19 mouse cellular contexts compared by ENCODE assay signal in genomic region chr11:118896032-118896675, GRCm38 (mm10). TPM values are rescaled to one million over a fixed set of nuclear protein-coding genes. Genes with fewer than 3 reads are reported as not detected.
DNase-seq lines count a peak whose midpoint lies in the region; ATAC-seq and TF ChIP-seq lines count a peak whose summit lies in the region.
"Had no signal": no experiment of that assay in that cellular context is flagged by ENCODE, and none has a peak within 500 bp of the region (broad histone marks: within the 10 kb centered on the region; RNA-seq: fewer than 3 reads in every experiment).

No protein-coding gene starts in this region.

- H3K36me3 ChIP-seq in forebrain, embryonic 12.5 days (replicated peaks), result no peaks in the 10 kb centered on the region
- no peaks in the 10 kb centered on the region for H3K36me3 ChIP-seq in forebrain, embryonic 11.5 days (ENCODE audit: control insufficient read depth, insufficient read depth, low read length)
- H3K36me3 ChIP-seq in neural tube, embryonic 13.5 days, result no peaks in the 10 kb centered on the region
- no peaks in the 10 kb centered on the region for H3K36me3 ChIP-seq in neural tube, embryonic 15.5 days
- H3K36me3 ChIP-seq in forebrain, embryonic 13.5 days (ENCODE audit: poor library complexity, severe bottlenecking), result no peaks in the 10 kb centered on the region
- H3K36me3 ChIP-seq: embryonic facial prominence, embryonic 10.5 days; G1E; limb, embryonic 10.5 days; liver, embryonic 12.5 days; lung, embryonic 15.5 days had no signal

- peaks cover 50% of the 10 kb centered on the region for H3K4me1 ChIP-seq in forebrain, embryonic 12.5 days
- H3K4me1 ChIP-seq in forebrain, embryonic 11.5 days (replicated peaks; ENCODE audit: control insufficient read depth, insufficient read depth, low read length), result peaks cover 14% of the 10 kb centered on the region; the same call in 1 of the 2 replicates
- H3K4me1 ChIP-seq in neural tube, embryonic 13.5 days (replicated peaks), result peaks cover 89% of the 10 kb centered on the region
- peaks cover 74% of the 10 kb centered on the region for H3K4me1 ChIP-seq in neural tube, embryonic 15.5 days
- peaks cover 55% of the 10 kb centered on the region for H3K4me1 ChIP-seq in forebrain, embryonic 13.5 days
- peaks cover 77% of the 10 kb centered on the region for H3K4me1 ChIP-seq in olfactory bulb, adult 2 months (ENCODE audit: control insufficient read depth, insufficient read depth, low read length)
- H3K4me1 ChIP-seq: liver, embryonic 12.5 days; lung, embryonic 15.5 days had no signal

- no peak overlapping the region for H3K9ac ChIP-seq in forebrain, embryonic 12.5 days
- H3K9ac ChIP-seq in forebrain, embryonic 11.5 days (ENCODE audit: low read length), result no peak overlapping the region
- H3K9ac ChIP-seq in neural tube, embryonic 13.5 days, result peak overlapping the region; percentile 22; the same call in 1 of the 2 replicates
- no peak overlapping the region for H3K9ac ChIP-seq in neural tube, embryonic 15.5 days (replicated peaks)
- peak overlapping the region; percentile 19; the same call in 1 of the 2 replicates for H3K9ac ChIP-seq in forebrain, embryonic 13.5 days
- H3K9ac ChIP-seq: liver, embryonic 12.5 days; lung, embryonic 15.5 days had no signal

- 37% methylated on average over 16 of the region's 16 CpGs for WGBS in forebrain, embryonic 12.5 days
- WGBS in forebrain, embryonic 11.5 days, result 43% methylated on average over 16 of the region's 16 CpGs
- WGBS in neural tube, embryonic 13.5 days, result 50% methylated on average over 16 of the region's 16 CpGs
- 44% methylated on average over 16 of the region's 16 CpGs for WGBS in neural tube, embryonic 15.5 days
- WGBS in forebrain, embryonic 13.5 days, result 29% methylated on average over 16 of the region's 16 CpGs
- WGBS in olfactory bulb, adult 2 months, result 30% methylated on average over 16 of the region's 16 CpGs

- peaks cover 21% of the 10 kb centered on the region for H3K27me3 ChIP-seq in forebrain, embryonic 12.5 days
- H3K27me3 ChIP-seq in forebrain, embryonic 11.5 days (ENCODE audit: control insufficient read depth, insufficient read depth, low read length), result no peaks in the 10 kb centered on the region
- no peaks in the 10 kb centered on the region for H3K27me3 ChIP-seq in neural tube, embryonic 13.5 days
- H3K27me3 ChIP-seq in neural tube, embryonic 15.5 days (replicated peaks), result no peaks in the 10 kb centered on the region
- 0 out of 2 replicates have a peak, but pooled peaks cover 11% of the 10 kb centered on the region for H3K27me3 ChIP-seq in forebrain, embryonic 13.5 days

- TF ChIP-seq POLR2A in olfactory bulb, adult 2 months (IDR thresholded peaks at IDR 0.05; ENCODE audit: insufficient read depth, low read depth, low read length), result no peak

- intact Hi-C loops in heart, postnatal 25 days (cut with DNase I), result no loop called here

- H3K4me3 ChIP-seq in forebrain, embryonic 12.5 days (replicated peaks), result no peak overlapping the region
- H3K4me3 ChIP-seq in forebrain, embryonic 11.5 days (ENCODE audit: low read depth, low read length), result no peak overlapping the region
- no peak overlapping the region for H3K4me3 ChIP-seq in neural tube, embryonic 13.5 days
- no peak overlapping the region for H3K4me3 ChIP-seq in neural tube, embryonic 15.5 days (replicated peaks)
- H3K4me3 ChIP-seq in forebrain, embryonic 13.5 days, result no peak overlapping the region
- H3K4me3 ChIP-seq in olfactory bulb, adult 2 months (ENCODE audit: insufficient read depth, low read depth, low read length), result no peak overlapping the region
- H3K4me3 ChIP-seq: embryonic facial prominence, embryonic 10.5 days; erythroblast, embryonic 14.5 days; limb, embryonic 10.5 days; liver, embryonic 12.5 days; lung, embryonic 15.5 days; myocyte had no signal

- no peaks in the 10 kb centered on the region for H3K9me3 ChIP-seq in forebrain, embryonic 12.5 days
- H3K9me3 ChIP-seq in forebrain, embryonic 11.5 days (ENCODE audit: control insufficient read depth, low read length), result no peaks in the 10 kb centered on the region
- H3K9me3 ChIP-seq in neural tube, embryonic 13.5 days, result no peaks in the 10 kb centered on the region
- no peaks in the 10 kb centered on the region for H3K9me3 ChIP-seq in neural tube, embryonic 15.5 days (replicated peaks)
- no peaks in the 10 kb centered on the region for H3K9me3 ChIP-seq in forebrain, embryonic 13.5 days (replicated peaks)
- H3K9me3 ChIP-seq: embryonic facial prominence, embryonic 10.5 days; limb, embryonic 10.5 days; liver, embryonic 12.5 days; lung, embryonic 15.5 days had no signal

- H3K27ac ChIP-seq in forebrain, embryonic 12.5 days, result peak overlapping the region; percentile 80
- no peak overlapping the region for H3K27ac ChIP-seq in forebrain, embryonic 11.5 days (ENCODE audit: low read depth, low read length)
- H3K27ac ChIP-seq in neural tube, embryonic 13.5 days (replicated peaks), result peak overlapping the region; percentile 78; the same call in 1 of the 2 replicates
- no peak overlapping the region for H3K27ac ChIP-seq in neural tube, embryonic 15.5 days (replicated peaks)
- no peak overlapping the region; the same call in 1 of the 2 replicates for H3K27ac ChIP-seq in forebrain, embryonic 13.5 days
- H3K27ac ChIP-seq in olfactory bulb, adult 2 months (ENCODE audit: insufficient read depth, low read depth, low read length), result peak overlapping the region; percentile 83
- H3K27ac ChIP-seq: limb, embryonic 10.5 days; liver, embryonic 12.5 days; lung, embryonic 15.5 days had no signal

- no peak for DNase-seq in forebrain, embryonic 11.5 days (ENCODE audit: low spot score)
- no peak for DNase-seq in heart, postnatal 25 days (ENCODE audit: low spot score)
- DNase-seq: adrenal gland, adult 2 months; heart, adult 11 months; kidney, adult 2 months; kidney, postnatal 25 days had no signal

- no peak overlapping the region for H3K4me2 ChIP-seq in forebrain, embryonic 12.5 days
- H3K4me2 ChIP-seq in forebrain, embryonic 11.5 days (ENCODE audit: low read depth, low read length, severe bottlenecking), result no peak overlapping the region
- H3K4me2 ChIP-seq in neural tube, embryonic 13.5 days, result no peak overlapping the region
- no peak overlapping the region for H3K4me2 ChIP-seq in neural tube, embryonic 15.5 days
- no peak overlapping the region for H3K4me2 ChIP-seq in forebrain, embryonic 13.5 days
- H3K4me2 ChIP-seq: liver, embryonic 12.5 days; lung, embryonic 15.5 days had no signal

- TF ChIP-seq CTCF in olfactory bulb, adult 2 months (IDR thresholded peaks at IDR 0.05; ENCODE audit: insufficient read depth, low read depth, low read length), result no peak

- ATAC-seq in forebrain, embryonic 12.5 days (ENCODE audit: low FRiP score), result no peak
- ATAC-seq in forebrain, embryonic 11.5 days (replicated peaks; ENCODE audit: low FRiP score), result no peak
- no peak for ATAC-seq in neural tube, embryonic 13.5 days (ENCODE audit: low read depth)
- no peak for ATAC-seq in neural tube, embryonic 15.5 days (ENCODE audit: low FRiP score)
- ATAC-seq in forebrain, embryonic 13.5 days, result no peak
- ATAC-seq: hindbrain, postnatal 0 days; liver, embryonic 12.5 days had no signal

RNA-seq across cellular contexts. Expression of gene Rbfox3, which starts 15.2 kb away (rescaled TPM):
- polyA plus RNA-seq in forebrain, embryonic 12.5 days (2016; fragmentation: Nextera tagmentation; extraction: Ambion mirVana), result 17.0 and 19.6 TPM in 2 replicates
- 6.9 and 8.8 TPM in 2 replicates for polyA plus RNA-seq in forebrain, embryonic 11.5 days (2014; fragmentation: Nextera tagmentation; extraction: Ambion mirVana)
- polyA plus RNA-seq in neural tube, embryonic 13.5 days (2015; fragmentation: Nextera tagmentation; extraction: Ambion mirVana), result 69.4 and 71.2 TPM in 2 replicates
- polyA plus RNA-seq in neural tube, embryonic 15.5 days (2015; fragmentation: Nextera tagmentation; extraction: Ambion mirVana), result 80.9 and 99.8 TPM in 2 replicates
- polyA plus RNA-seq in forebrain, embryonic 13.5 days (2015; fragmentation: Nextera tagmentation; extraction: Ambion mirVana), result 32.0 and 34.0 TPM in 2 replicates
- polyA plus RNA-seq in olfactory bulb, adult 2 months (2012; ENCODE audit: insufficient read depth, insufficient read length, low replicate concordance, missing spikeins), result 164 TPM in 1 of 2 replicates, not detected in the other
- under 1 TPM; 0.08 TPM for total RNA-seq in heart, postnatal 25 days (2021)
- polyA plus RNA-seq: G1E, myocyte had no signal

Comparison
In these comparisons a context has a peak if more than half of its experiments do, and no peak if none do; other contexts are left out.
1. H3K27ac ChIP-seq: peak in forebrain, embryonic 12.5 days (single experiment), neural tube, embryonic 13.5 days (single experiment) and olfactory bulb, adult 2 months (single experiment); none in forebrain, embryonic 11.5 days (single experiment), neural tube, embryonic 15.5 days (single experiment) and forebrain, embryonic 13.5 days (single experiment).
2. H3K9ac ChIP-seq: peak in neural tube, embryonic 13.5 days (single experiment) and forebrain, embryonic 13.5 days (single experiment); none in forebrain, embryonic 12.5 days (single experiment), forebrain, embryonic 11.5 days (single experiment) and neural tube, embryonic 15.5 days (single experiment).